Mouse (Mus musculus) midbrain, embryonic 10.5 days (tissue): ENCODE measurements around the gene Cobl. TPM values are rescaled to one million over a fixed set of nuclear protein-coding genes. Genes with fewer than 3 reads are reported as not detected.
A peak's percentile ranks its signal among the peaks of the same experiment; 100 is the strongest.

Experiments
- DNase-seq: peaks from one replicate; pipeline ENCODE4 v3.0.0-alpha.2; 2017; ENCODE audit warnings: low spot score
- H3K27ac ChIP-seq: fragments of 300-500 bp; sonication (generic); replicated peaks from 2 replicates; pipeline ENCODE4 v1.5.1; 2016; ENCODE audit warnings: mild to moderate bottlenecking
- H3K27me3 ChIP-seq: fragments of 300-500 bp; sonication (generic); 2 replicates; pipeline ENCODE4 v1.6.1; 2016; ENCODE audit warnings: low read depth, mild to moderate bottlenecking; ENCODE audit not compliant: poor library complexity, severe bottlenecking
- H3K36me3 ChIP-seq: fragments of 300-500 bp; sonication (generic); 2 replicates; pipeline ENCODE4 v1.6.1; 2016; ENCODE audit warnings: mild to moderate bottlenecking, moderate library complexity
- H3K4me1 ChIP-seq: fragments of 300-500 bp; sonication (generic); 2 replicates; pipeline ENCODE4 v1.6.1; 2016
- H3K4me3 ChIP-seq: fragments of 300-500 bp; sonication (generic); 2 replicates; pipeline ENCODE4 v1.5.1; 2016; ENCODE audit warnings: mild to moderate bottlenecking, moderate library complexity
- H3K9me3 ChIP-seq: fragments of 300-500 bp; sonication (generic); replicated peaks from 2 replicates; pipeline ENCODE4 v1.6.1; 2016; ENCODE audit warnings: mild to moderate bottlenecking
- WGBS: fragments of 180-500 bp; shearing (Covaris S2); methylation state at CpG from one replicate; pipeline ENCODE4 v1.1.7; 2016; 5-methylcytosine and 5-hydroxymethylcytosine counted together
- polyA plus RNA-seq: library from polyadenylated mRNA; unstranded; fragments of >200 nt; fragmentation: Nextera tagmentation; extraction: Ambion mirVana; gene quantifications from 2 replicates; pipeline ENCODE4 v1.2.1, GENCODE M21; 2016

Gene Cobl
- polyA plus RNA-seq, 1 experiment from 2014 or later: 1.9 TPM

- Histone ChIP-seq H3K9me3 (no peaks in the 10 kb centered on the region), H3K4me1 (peaks cover 8% of the 10 kb centered on the region), H3K4me3 (no peak overlapping the region), H3K27ac (no peak overlapping the region), H3K27me3 (peaks cover 74% of the 10 kb centered on the region), H3K36me3 (no peaks in the 10 kb centered on the region)
- no peak for DNase-seq
- 87% methylated on average over 6 of the region's 6 CpGs for WGBS
Measured at GRCm38 (mm10) chr11:12314278-12315043, 150.3 kb downstream of the Cobl start.

- Histone ChIP-seq H3K9me3 (no peaks in the 10 kb centered on the region), H3K4me1 (peaks cover 12% of the 10 kb centered on the region), H3K27me3 (peaks cover 94% of the 10 kb centered on the region), H3K4me3 (no peak overlapping the region), H3K36me3 (no peaks in the 10 kb centered on the region), H3K27ac (no peak overlapping the region)
- 86% methylated on average over 6 of the region's 6 CpGs for WGBS
- no peak for DNase-seq
Measured at GRCm38 (mm10) chr11:12311419-12311818, 153.3 kb downstream of the Cobl start.

GRCm38 (mm10) chr11:12309423-12310023 is 155.2 kb downstream of the Cobl start:
- WGBS: 12% methylated on average over 3 of the region's 3 CpGs
- DNase-seq: peak; percentile 56
- Histone ChIP-seq H3K9me3 (no peaks in the 10 kb centered on the region), H3K27me3 (peaks cover 98% of the 10 kb centered on the region), H3K4me1 (peaks cover 12% of the 10 kb centered on the region), H3K4me3 (no peak overlapping the region), H3K36me3 (no peaks in the 10 kb centered on the region), H3K27ac (no peak overlapping the region)

DNA sequence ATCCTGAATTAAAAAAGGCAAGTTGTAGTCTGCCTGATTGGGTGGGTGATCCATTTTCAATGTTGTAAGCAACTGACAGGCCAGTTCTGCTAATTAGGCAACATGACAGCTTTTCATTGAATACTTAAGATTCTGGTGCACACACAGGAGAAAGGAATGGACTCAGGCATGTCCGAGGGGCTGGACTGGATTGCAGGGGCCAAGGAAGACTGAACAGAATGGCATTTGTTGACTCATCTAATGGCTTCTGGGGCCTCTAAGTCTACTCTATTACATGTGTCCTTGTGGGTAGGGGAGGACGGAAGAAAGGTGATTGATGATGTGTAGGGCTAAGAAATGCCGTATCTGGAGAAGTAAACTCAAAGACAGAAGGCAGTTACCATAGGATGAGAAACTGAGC is 159.9 kb downstream of the Cobl start:
- H3K27ac ChIP-seq: no peak overlapping the region
- no peaks in the 10 kb centered on the region for H3K9me3 ChIP-seq
- no peaks in the 10 kb centered on the region for H3K36me3 ChIP-seq
- no peak for DNase-seq
- H3K27me3 ChIP-seq: peaks cover 92% of the 10 kb centered on the region
- peaks cover 8% of the 10 kb centered on the region for H3K4me1 ChIP-seq
- WGBS: 85% methylated on average over 3 of the region's 3 CpGs
- H3K4me3 ChIP-seq: no peak overlapping the region

DNA sequence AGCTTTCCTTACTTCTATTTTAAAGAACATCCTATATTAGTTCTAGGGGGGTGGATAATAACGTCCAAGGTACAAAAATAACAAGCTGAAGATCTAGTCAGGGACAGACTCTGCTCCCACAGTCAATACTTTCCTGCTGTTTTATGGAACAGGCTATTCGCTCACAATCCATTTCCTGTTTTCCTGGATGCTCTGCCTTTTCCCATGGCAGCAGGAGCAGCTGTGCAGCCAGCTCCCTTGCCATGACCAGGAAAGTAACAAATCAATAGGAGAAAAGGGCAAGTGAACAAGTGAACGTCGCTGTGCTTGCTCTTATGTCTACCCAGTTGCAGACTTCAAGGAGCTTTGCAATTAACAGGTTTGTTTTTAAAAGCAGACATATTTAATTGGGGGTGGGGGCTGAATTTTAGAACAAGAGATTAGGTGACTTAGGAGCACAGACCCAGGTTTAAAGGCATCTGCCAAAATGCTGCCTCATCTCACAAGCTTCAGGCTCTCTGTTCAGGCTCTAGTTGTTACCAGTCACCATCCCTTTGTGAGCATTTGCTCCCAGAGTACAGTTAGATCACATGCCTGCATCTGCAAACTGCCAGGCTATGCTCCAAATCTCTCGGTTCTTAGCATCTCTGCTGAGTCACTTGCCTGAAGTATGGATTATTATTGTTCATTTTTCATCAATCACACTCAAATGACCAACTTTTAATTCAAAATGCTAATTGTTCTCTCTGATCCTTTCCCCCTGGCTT is 164.9 kb downstream of the Cobl start:
- no peak for DNase-seq
- no peak overlapping the region for H3K27ac ChIP-seq
- H3K4me1 ChIP-seq: no peaks in the 10 kb centered on the region
- 67% methylated on average over 5 of the region's 5 CpGs for WGBS
- no peak overlapping the region for H3K4me3 ChIP-seq
- H3K27me3 ChIP-seq: peaks cover 42% of the 10 kb centered on the region
- no peaks in the 10 kb centered on the region for H3K36me3 ChIP-seq
- H3K9me3 ChIP-seq: no peaks in the 10 kb centered on the region

DNA sequence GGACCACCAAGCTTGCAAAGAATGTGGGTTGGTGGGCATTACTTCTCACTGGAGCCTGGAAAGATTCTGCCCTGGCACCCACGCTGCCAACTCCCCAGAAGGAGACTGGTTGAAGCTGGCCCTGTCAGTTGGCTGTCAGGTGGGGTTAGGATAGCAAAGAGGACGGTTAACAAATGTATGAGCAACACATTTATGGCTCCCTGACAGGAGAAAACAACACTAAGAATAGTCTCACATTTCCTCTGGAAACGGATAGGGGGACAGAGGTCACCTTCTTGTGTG is 173.2 kb downstream of the Cobl start:
- 32% methylated on average over 3 of the region's 3 CpGs for WGBS
- no peaks in the 10 kb centered on the region for H3K9me3 ChIP-seq

GRCm38 (mm10) chr11:12290911-12291653 is 173.7 kb downstream of the Cobl start:
- H3K4me1 ChIP-seq: no peaks in the 10 kb centered on the region
- H3K4me3 ChIP-seq: no peak overlapping the region
- 47% methylated on average over 7 of the region's 7 CpGs for WGBS
- peak; percentile 65 for DNase-seq
- H3K27me3 ChIP-seq: peaks cover 44% of the 10 kb centered on the region
- H3K36me3 ChIP-seq: no peaks in the 10 kb centered on the region
- H3K27ac ChIP-seq: peak overlapping the region; percentile 68; the same call in 1 of the 2 replicates
- no peaks in the 10 kb centered on the region for H3K9me3 ChIP-seq

More for the DNA sequence above, 173.2 kb downstream of the Cobl start:
- Histone ChIP-seq H3K27ac (no peak overlapping the region), H3K27me3 (peaks cover 44% of the 10 kb centered on the region), H3K4me1 (no peaks in the 10 kb centered on the region), H3K4me3 (no peak overlapping the region), H3K36me3 (no peaks in the 10 kb centered on the region)
- no peak for DNase-seq

GRCm38 (mm10) chr11:12285319-12286021 is 179.3 kb downstream of the Cobl start:
- Histone ChIP-seq H3K9me3 (no peaks in the 10 kb centered on the region), H3K27ac (no peak overlapping the region), H3K4me3 (no peak overlapping the region), H3K36me3 (no peaks in the 10 kb centered on the region), H3K27me3 (peaks cover 12% of the 10 kb centered on the region; the same call in 1 of the 2 replicates), H3K4me1 (no peaks in the 10 kb centered on the region)
- WGBS: 87% methylated on average over 4 of the region's 4 CpGs
- no peak for DNase-seq

DNA sequence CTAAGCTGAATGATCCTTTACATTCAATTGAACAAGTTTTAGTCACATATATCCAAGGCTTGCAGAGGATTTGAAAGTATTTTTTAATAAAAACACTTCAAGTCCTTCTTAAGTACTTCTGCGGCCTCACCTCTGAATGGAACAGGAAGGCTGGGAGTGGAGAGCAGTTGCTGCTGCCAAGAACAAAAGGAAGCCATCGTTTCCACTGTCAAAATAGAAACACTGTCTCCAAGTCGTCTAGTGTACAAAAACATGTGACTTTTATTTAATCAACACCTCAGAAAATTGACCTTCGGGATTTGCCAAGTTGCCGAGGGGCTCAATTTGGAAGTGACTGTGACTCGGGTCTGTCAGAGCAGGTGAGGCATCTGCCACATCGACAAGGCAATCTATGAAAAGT is 184.0 kb downstream of the Cobl start:
- WGBS: 81% methylated on average over 7 of the region's 7 CpGs
- no peak for DNase-seq
- Histone ChIP-seq H3K27me3 (no peaks in the 10 kb centered on the region), H3K4me1 (no peaks in the 10 kb centered on the region), H3K9me3 (no peaks in the 10 kb centered on the region), H3K4me3 (no peak overlapping the region), H3K27ac (no peak overlapping the region), H3K36me3 (no peaks in the 10 kb centered on the region)

DNA sequence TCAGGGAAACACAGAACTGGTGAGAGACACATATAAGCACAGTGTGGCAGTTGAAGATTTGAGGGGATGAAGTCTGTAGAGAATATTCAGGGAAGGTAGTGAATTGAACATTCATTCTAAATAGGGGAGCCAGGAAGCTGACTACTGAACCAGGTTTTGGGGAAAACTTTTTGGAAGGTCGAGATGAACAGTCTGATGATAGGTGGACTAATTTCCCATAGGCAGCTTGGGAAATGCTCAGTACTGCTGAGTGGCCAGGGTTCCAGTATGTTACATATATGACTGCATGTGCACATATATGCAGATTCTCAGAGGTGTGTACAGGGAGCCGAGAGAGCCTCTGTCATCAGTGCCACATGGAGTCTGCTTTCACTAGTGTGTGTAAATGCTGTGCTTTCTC is 190.5 kb downstream of the Cobl start:
- Histone ChIP-seq H3K4me3 (no peak overlapping the region), H3K27me3 (no peaks in the 10 kb centered on the region), H3K36me3 (no peaks in the 10 kb centered on the region), H3K27ac (no peak overlapping the region), H3K9me3 (no peaks in the 10 kb centered on the region), H3K4me1 (no peaks in the 10 kb centered on the region)
- DNase-seq: no peak
- 76% methylated on average over 2 of the region's 2 CpGs for WGBS

DNA sequence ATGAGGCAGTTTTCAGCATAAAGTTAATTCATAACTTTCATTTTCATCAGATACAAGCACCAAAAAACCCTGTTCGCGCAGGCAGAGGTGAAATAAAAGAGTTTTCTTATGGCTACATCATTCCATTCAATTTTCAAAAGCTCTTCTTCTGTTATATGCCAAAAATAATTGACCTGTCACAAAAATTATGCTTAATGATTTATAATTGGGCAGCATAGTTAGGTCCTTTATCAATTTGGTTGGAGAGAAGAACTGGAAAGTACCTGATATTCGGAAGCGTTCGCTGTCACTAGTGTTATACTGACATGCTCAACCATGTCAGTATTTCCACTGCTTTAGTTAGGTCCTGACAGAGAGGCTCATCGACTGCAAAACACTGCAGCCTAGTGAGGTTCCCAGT is 191.0 kb downstream of the Cobl start:
- Histone ChIP-seq H3K4me3 (no peak overlapping the region), H3K27ac (no peak overlapping the region), H3K4me1 (no peaks in the 10 kb centered on the region), H3K27me3 (no peaks in the 10 kb centered on the region), H3K9me3 (no peaks in the 10 kb centered on the region), H3K36me3 (no peaks in the 10 kb centered on the region)
- 91% methylated on average over 6 of the region's 6 CpGs for WGBS
- DNase-seq: no peak

DNA sequence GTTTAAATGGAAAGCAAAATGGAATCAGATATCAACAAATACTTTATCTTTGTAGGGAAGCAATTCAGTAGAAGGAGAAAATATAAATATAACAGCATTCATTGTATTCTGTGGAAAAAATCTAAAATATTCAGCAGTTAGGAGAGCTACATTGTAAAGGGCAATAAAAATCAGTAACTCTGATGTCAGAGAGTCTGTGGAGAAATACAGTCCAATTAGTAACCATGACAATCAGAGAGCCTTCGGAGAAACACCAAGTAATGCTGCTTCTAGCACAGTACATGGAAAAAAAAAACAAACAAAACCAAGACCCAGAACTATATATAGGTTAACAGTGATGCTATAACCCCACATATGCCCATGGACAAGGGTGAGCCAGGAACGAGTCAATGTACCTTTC is 206.3 kb downstream of the Cobl start:
- Histone ChIP-seq H3K4me1 (no peaks in the 10 kb centered on the region), H3K36me3 (no peaks in the 10 kb centered on the region), H3K27me3 (no peaks in the 10 kb centered on the region), H3K4me3 (no peak overlapping the region), H3K9me3 (no peaks in the 10 kb centered on the region), H3K27ac (no peak overlapping the region)
- DNase-seq: no peak
- WGBS: 84% methylated on average over 2 of the region's 2 CpGs
